Mouse (Mus musculus) Patski (cell line): ENCODE measurements at regions not wholly inside any gene's neighbourhood (a gene's known extent, or its start where the extent isn't known, plus 50 kb on each side); places are given as distances from the start of the nearest gene placed in this dataset.
"Not testable (repeated sequence)": the region's sequence is repeated elsewhere in the genome, so short reads cannot be mapped to it uniquely, and the experiment has no call there.

Experiments
- ATAC-seq: fragments of 100-300 bp; one replicate; pipeline ENCODE4 v1.8.0; 2021
- CTCF ChIA-PET: fragments of 350-600 bp; sonication (Branson Sonifier 250); formaldehyde crosslinking; loops from one replicate; lab custom pipeline; 2022; ENCODE audit warnings: inconsistent platforms; lab: Charles Lee
- POLR2A ChIA-PET: fragments of 350-600 bp; sonication (Branson Sonifier 250); formaldehyde crosslinking; loops from one replicate; lab custom pipeline; 2022; ENCODE audit warnings: antibody characterized with exemption, inconsistent platforms; lab: Charles Lee
- DNase-seq: peaks from one replicate; pipeline ENCODE4 v3.0.0-alpha.2; 2011; ENCODE audit warnings: low read depth, low spot score
- H3K27me3 ChIP-seq: fragments of 371-371 bp; one replicate; pipeline ENCODE4 v1.5.1; 2021
- CTCF ChIP-seq: fragments of 100-300 bp; IDR thresholded peaks from one replicate; pipeline ENCODE4 v1.5.1; 2021
- in situ Hi-C: fragments of 300-500 bp; cut with MboI; formaldehyde crosslinking; loops from 3 replicates; pipeline ENCODE4 v1.11.1; 2018; ENCODE audit warnings: low pct_unique_long_range_greater_than_20kb, mixed read lengths

DNA sequence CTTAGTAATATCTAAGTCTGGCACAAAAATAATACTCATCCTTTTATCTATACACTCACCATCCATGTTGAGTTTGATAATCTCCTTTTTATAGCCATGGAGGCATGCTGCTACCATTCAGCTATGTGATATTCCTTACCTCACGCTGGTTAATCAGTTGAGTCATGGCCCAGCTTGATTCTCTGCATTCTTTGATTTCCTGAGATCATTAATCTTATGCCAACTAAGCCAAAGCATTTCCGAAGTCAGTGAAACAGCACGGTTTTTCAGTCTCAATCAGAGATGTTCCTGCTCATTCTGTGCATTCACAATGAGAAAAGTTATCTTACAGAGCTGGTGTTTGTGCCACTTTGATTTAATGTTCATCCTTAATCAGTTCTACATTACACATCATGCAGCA is 380.7 kb upstream of the Dsel start:
- no peak for TF ChIP-seq CTCF
- ATAC-seq (peak; percentile 57), DNase-seq (no peak)
- ChIA-PET CTCF (no interaction called here), POLR2A (no interaction called here)
- in situ Hi-C loops = no loop called here
- no peaks in the 10 kb centered on the region for H3K27me3 ChIP-seq

DNA sequence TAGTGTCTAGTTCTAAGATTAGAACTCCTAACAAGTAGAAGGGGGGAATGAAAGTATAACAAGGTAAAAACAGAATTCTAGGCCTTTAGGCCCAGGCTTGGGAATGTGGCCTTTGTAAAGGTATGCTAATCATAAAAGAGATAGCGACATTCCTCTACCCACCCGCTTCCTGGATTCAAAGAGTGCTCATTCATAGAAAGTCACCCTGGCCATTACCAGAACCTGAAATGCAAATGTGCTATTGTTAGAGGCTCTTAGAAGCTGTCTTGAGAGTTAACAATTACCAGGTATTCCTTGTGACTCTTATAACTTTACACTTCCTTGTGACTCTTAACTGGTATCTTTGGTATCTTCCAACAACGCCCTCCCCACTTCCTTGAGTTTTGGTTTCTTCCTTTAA is 360.8 kb upstream of the Dsel start:
- H3K27me3 ChIP-seq, POLR2A ChIA-PET, DNase-seq, ATAC-seq, CTCF ChIA-PET, in situ Hi-C loops: not testable (repeated sequence)

DNA sequence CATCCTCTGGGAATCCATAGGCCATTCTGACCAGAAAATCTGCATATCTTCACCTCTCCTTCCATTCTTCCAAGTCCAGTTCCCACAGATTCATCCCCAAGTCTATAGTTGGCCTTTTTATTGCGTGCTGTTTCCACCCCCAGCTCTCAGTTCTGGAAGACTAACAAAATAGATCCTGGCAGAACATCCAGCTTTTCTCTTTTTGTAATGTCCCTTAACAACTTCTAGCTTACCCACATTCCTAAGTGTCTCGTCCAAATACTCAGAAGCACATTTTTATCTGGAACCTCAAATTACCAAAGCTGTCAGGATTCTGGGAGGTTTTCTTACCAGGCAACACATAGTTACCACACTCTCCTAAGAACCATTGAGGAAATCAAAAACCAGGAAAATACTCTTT is 327.9 kb upstream of the Dsel start:
- in situ Hi-C loops = no loop called here
- TF ChIP-seq CTCF = no peak
- ChIA-PET POLR2A (no interaction called here), CTCF (no interaction called here)
- no peak for DNase-seq
- no peaks in the 10 kb centered on the region for H3K27me3 ChIP-seq
- no peak for ATAC-seq

DNA sequence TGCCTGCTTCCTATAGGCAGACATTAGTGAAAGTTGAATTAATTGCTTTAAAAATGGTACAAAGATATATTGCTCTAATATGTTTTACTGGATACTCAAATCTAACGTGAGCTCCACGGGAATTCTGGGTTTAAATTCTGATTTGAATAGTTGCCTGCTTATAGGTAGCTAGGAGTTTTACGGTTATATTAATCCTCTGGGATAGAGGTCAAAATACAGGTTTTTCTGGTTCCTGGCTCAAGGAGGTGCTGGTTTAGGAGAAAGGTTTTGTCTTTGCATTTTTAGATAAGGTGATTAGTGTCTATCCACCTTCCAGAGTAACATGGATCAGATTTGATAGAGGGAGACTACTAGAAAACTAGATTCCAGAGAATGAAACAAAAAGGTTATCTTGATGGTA is 315.7 kb upstream of the Dsel start:
- POLR2A ChIA-PET = no interaction called here
- no peak for TF ChIP-seq CTCF
- H3K27me3 ChIP-seq = no peaks in the 10 kb centered on the region
- in situ Hi-C loops = no loop called here
- no peak for DNase-seq
- no peak for ATAC-seq
- CTCF ChIA-PET = no interaction called here
